Mouse (Mus musculus) induced T-regulatory cell, adult 2 months (primary cell): ENCODE results near the gene Myh8.
A peak's percentile ranks its signal among the peaks of the same experiment; 100 is the strongest.

ENCODE experiments used
- DNase-seq: peaks from one replicate; pipeline ENCODE4 v3.0.0-alpha.2; 2012; ENCODE audit warnings: low read depth

Myh8 gene

GRCm38 (mm10) chr11:67276601-67277174, at the start of gene Myh8:
Gene Myh8 (plus strand): TSS chr11:67277124.
- DNase-seq, result no peak

DNA sequence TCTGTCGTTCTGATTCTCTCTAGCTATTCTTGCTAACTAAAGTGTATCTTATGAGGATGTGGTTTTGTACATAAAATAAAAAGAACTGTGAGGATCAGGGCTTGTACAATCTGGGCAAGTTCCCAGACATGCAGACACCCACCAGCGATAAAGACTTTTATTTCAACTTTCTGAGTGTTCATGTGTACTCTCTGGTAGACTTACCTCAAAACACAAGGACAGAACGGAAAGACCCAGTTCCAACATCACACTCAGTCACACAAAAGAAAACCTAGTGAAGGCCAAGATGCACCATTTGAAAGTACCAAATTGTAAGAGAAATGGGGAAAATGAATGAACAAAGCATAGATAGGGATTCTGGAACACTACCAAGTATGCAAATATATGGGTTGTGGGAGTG, 48.2 kb upstream of the Myh8 start:
- no peak for DNase-seq

- DNase-seq, result no peak
These were observed 47.8 kb upstream of the Myh8 start for GRCm38 (mm10) chr11:67229166-67229565.

GRCm38 (mm10) chr11:67229946-67230345, 47.0 kb upstream of the Myh8 start:
- DNase-seq, result no peak

DNA sequence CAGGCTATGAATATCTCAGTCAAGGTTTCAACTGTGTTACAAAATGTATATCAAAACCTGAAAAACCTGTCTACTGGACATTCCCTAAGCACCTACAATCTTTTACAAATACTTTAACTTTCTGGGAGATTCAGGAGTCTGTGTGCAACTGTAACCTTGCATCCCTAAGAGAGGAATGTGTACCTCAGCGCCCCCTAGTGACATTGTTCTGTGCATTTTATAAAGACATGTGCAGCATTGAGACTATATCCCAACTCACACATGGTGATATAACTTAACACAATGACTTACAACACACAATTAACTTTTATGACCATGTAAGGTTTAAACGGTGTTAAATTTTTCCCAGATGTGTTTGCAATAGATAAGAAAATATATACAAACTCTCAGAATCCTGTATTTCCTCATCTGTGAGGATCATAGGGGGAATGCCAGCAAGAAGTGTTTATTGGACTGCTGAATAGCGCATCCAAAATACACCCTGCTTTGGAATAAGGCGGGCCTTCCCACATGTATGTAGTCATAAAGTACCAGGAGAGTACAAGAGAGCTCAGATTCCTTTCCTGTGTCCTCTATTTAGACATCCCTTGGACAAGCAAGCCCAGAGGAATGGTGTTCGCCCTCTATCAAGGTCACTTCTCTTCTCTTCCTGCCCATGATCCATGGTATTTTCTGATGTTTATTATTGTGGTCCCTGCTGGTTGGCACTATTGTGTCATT, 41.1 kb upstream of the Myh8 start:
- peak; percentile 2 for DNase-seq

GRCm38 (mm10) chr11:67236799-67237198, 40.1 kb upstream of the Myh8 start:
- no peak for DNase-seq

DNA sequence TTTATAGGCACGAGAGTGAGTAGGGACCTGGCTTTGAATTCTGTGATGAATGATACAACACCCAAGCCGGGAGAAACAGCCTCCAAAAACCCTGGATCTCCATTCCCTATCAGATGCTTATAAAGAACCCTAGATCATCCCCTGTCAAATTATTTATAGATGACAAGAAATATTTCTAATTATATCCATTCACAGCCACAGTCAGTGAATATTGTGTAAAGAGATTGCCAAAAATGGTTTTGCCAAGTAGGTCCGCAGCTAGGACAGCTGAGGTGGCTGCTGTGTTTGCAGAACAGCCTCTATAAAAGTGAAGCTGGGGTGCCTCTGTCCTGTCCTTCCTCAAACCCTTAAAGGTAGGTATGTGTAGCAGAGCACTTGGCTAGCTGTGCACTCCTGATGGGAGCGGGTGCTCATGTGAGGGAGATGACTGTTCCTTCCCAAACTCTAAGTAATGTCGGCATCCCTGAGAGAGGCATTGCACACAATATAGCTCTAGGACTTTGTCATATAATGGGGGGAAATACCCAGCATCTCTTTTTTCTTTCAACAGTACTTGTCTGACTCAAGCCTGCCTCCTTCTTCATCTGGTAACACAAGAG, 39.3 kb upstream of the Myh8 start, which contains the start of gene Myh4:
Myh4 (plus strand) TSS at position 549 of the 599 bp plus-strand sequence.
- DNase-seq, result no peak

DNA sequence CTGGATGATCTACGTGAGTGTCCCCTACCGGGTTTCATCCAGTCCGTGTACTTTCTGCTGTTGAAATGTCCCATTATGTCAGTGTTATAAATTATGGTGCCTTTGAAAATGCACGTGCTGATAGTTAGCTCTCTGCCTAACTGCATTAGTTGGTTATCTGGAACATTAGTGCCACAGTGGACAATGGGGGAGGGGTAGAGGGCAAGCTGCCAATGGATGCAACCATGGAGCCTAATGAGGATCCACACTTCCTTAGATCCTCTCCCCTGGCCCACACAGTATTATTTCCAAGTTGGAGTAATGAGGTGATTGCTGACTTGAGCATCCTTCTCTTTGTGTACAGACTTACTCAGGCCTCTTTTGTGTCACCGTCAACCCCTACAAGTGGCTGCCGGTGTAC, 35.9 kb upstream of the Myh8 start:
- no peak for DNase-seq

DNA sequence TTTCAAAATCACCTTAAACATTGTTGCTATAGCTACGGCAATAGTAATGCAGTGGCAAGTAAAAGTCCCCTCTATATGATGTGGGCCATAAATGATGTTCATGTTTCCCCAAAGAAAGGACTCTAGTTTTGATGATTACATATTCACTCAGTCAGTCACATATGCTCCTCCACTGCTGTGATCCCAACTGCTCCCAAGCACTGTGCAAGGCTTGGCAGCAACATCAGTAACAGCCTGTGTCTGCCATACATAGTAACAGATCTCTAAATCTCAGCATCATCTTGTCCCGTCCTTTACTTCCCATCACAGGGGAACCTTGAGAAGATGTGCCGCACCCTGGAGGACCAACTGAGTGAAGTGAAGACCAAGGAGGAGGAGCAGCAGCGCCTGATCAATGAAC, 23.2 kb upstream of the Myh8 start:
- DNase-seq, result no peak

DNA sequence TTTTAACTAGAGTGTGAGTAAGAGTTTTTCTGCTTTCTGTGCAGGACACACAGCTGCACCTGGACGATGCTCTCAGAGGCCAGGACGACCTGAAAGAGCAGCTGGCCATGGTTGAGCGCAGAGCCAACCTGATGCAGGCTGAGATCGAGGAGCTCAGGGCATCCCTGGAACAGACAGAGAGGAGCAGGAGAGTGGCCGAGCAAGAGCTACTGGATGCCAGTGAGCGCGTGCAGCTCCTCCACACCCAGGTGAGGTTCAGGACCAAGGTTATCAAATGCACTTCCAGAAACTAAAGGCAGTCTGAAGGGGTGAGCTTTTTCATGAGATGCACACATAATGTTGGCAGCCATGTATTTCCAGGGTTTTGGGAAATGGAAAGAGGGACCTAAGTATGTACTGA, 19.9 kb upstream of the Myh8 start:
- DNase-seq, result no peak

DNA sequence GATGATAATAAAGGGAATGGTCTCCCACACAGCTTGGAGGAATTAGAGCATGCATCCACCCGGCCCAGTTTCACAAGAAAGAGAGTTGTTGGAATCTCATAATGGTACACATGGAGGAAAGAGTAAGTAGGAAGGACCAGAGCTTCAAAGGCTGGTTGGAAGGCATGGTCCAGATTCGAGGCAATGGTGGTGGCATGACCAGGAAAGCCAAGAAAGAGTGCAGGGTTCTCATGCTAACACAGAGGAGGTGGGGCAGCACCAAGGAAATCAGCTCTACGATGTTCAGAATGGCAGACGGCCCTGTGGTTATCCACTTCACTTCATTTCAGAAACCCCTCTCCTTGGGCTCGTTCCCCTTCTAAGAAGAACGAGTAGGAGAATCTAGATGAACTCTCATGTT, 16.0 kb upstream of the Myh8 start:
- DNase-seq, result no peak

- DNase-seq, result no peak
These were observed 16.5 kb downstream of the Myh8 start for GRCm38 (mm10) chr11:67293440-67293839.

GRCm38 (mm10) chr11:67313733-67314452, 37.0 kb downstream of the Myh8 start:
- no peak for DNase-seq

DNA sequence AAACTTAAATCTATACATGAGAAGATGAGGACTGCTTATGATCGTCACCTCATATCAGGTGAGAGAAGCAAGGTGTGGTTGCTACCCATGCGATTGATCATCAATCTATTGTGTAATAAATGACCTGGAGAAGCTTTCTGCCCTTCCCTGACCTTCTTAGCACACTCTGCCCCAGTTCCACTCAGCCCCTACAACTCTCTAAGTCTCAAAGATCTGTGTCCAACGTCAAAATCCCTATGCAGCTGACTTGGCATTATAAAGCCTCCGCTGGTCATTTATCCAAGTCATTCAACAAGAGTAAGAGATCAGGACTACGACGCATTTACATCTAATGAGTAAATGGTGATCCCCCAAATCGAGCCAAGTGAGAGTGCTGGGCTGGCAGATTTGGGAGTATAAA, 44.4 kb downstream of the Myh8 start, which contains the start of gene Myh13:
Myh13 (plus strand) TSS at position 301 of the 400 bp plus-strand sequence.
- no peak for DNase-seq

DNA sequence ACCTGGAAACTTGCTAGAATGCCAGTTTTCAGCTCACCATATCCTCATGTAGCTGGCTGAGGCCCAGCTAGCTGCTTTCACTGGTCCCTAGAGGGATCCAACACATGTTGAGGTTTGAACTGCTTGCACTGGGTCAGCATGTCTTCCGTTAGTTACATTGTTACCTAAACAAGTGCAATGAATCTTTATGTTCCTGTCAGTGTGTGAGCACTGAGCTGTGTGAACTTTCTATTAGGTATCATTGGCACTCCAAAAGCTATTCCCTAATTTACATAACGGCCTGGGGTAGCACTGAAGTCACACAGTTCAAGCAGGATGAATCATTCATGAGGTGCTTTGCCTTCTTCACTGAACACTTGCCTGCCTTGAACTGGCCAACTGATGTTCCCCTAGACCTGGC, 49.6 kb downstream of the Myh8 start:
- no peak for DNase-seq

DNA sequence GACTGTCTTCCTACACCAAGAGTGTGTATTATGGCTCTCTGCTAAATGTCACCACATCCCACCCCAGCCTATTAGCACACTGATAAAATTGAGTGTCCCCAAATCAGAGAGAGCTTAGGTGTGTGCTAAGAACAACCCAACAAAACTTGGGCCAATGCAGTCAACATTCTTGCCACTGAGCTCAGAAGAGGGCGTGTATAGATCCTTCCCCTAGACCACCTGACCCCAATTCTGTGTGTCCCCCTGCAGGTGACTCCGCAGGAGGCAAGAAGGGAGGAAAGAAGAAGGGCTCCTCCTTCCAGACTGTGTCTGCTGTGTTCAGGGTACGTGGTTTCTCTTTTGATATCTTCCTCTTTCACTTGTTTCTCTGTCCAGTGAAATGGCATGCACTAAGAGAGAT, 67.6 kb downstream of the Myh8 start:
- no peak for DNase-seq

DNA sequence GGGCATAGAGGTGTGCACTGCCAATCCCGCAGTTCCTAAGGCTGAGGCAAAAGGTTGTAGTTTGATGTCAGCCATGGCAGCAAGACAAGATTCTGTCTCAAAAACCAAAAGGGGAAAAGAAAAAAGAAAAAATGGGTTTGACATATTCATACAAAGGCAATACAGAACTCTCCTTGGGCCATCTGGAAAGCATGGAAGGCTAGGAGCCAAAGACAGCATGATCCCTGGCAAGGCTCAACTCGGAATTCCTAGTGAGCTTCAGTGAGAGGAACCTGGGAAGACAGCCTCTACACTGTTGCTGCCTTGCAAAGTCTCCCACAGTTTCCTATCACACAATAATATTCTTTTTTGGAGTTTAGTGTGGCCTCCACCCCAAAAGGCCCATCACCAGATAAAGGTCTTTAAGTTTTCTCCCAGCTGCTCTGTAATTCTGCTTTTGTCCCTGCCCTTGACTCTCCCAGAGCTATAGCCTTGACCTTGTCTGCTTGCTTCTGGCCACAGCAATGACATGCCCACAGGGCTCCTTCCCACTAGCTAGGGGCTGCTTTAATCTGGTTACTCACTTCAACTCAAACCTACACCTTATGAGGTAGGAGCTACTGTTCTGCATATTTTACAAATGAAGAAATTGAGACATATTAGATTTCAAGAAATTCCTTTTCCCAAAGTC, 68.4 kb downstream of the Myh8 start:
- no peak for DNase-seq

DNA sequence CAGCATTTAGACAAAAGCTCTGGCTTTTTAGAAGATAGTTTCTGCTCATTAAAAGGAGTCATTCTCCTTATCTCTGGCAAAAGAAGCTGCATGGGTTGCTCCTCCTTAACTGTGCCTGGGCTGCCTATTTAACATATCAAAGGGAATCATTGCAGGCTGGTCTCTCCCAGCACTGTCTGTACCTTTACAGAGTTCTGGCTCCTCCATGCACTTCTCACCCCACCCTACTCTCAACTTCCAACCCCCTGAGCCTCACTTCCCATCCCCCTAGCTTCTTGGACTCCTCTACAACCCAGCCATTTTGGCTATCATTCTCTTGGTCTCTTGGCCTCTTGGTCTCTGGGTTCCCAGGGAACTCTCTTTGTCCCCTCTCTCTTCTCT, 68.9 kb downstream of the Myh8 start:
- DNase-seq, result no peak

- peak; percentile 62 for DNase-seq
These were observed 73.3 kb downstream of the Myh8 start for GRCm38 (mm10) chr11:67350153-67350768.

DNA sequence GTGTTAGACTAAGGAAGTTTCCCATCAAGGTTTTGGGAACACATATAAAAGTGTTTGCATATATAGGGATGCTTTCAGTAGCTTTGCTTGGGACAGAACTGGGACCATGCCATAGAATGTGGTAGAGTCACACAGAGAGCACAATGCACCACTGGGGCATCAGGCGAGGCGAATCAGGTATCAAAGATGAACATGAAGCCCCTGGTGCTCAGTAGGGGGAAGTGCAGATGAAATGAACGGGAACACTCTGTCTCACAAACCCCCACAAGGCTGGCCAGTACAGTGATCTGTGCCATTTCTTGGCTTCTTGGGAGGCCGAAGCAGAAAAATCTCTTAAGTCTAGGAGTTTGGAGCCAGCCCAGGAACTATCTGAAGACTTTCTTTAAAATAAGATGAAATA, 76.1 kb downstream of the Myh8 start:
- DNase-seq, result no peak

DNA sequence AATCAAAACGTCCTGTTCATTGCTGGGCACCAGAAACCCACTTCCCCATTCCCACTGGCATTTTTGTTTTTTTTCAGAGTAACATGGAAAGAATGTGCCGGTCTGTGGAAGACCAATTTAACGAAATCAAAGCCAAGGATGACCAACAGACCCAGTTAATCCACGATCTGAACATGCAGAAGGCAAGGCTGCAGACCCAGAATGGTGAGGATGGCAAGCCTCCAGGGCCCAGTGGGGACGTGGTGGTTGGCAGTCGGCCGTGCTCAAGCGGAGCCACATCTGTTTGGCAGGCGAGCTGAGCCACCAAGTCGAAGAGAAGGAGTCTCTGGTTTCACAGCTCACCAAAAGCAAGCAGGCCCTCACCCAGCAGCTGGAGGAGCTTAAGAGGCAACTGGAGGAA, 81.1 kb downstream of the Myh8 start:
- DNase-seq, result no peak
